Mouse (Mus musculus) cortical plate, adult 2 months (tissue): ENCODE data around the gene Ahctf1.

Source experiments
- CTCF ChIP-seq: fragments of 200-500 bp; IDR thresholded peaks from 2 replicates; pipeline ENCODE4 v1.5.1; 2011; ENCODE audit warnings: mild to moderate bottlenecking, control low read depth, low read length; ENCODE audit not compliant: insufficient read depth; ENCODE audit errors: extremely low read depth
- POLR2A ChIP-seq: fragments of 200-500 bp; IDR thresholded peaks from 2 replicates; pipeline ENCODE4 v1.6.1; 2011; ENCODE audit warnings: mild to moderate bottlenecking, low read length, control low read depth; ENCODE audit not compliant: insufficient read depth; ENCODE audit errors: extremely low read depth

GRCm38 (mm10) chr1:179845832-179846499 is 42.5 kb upstream of the Ahctf1 start:
- TF ChIP-seq POLR2A, result no peak
- no peak for TF ChIP-seq CTCF
